Mouse (Mus musculus): ENCODE results near the gene Olfr145. TPM values are rescaled to one million over a fixed set of nuclear protein-coding genes. Genes with fewer than 3 reads are reported as not detected.

Gene Olfr145
- polyA plus RNA-seq, 1 experiment = not detected

- no peaks in the 10 kb centered on the region for H3K4me1 ChIP-seq (ENCODE audit: control insufficient read depth, insufficient read depth, insufficient read length)
- no peak overlapping the region for H3K27ac ChIP-seq (ENCODE audit: insufficient read depth, low read length)
- H3K27me3 ChIP-seq (ENCODE audit: control insufficient read depth, insufficient read depth, low read length) = no peaks in the 10 kb centered on the region
- no peak for DNase-seq (ENCODE audit: low read depth in 1 of 2, low spot score in 2 of 2)
- no peaks in the 10 kb centered on the region for H3K36me3 ChIP-seq (ENCODE audit: control insufficient read depth, insufficient read depth, low read length)
- no peak for TF ChIP-seq POLR2A (IDR thresholded peaks at IDR 0.05; ENCODE audit: low read depth, low read length)
- TF ChIP-seq CTCF (IDR thresholded peaks at IDR 0.05; ENCODE audit: extremely low read depth, insufficient read depth, insufficient read length, insufficient replicate concordance) = no peak
- H3K4me3 ChIP-seq (ENCODE audit: extremely low read depth, insufficient read depth, insufficient read length) = no peak overlapping the region
- 47% methylated on average over 2 of the region's 2 CpGs for WGBS
Observed at GRCm38 (mm10) chr9:37890960-37891359, 5.6 kb upstream of the Olfr145 start.

DNA sequence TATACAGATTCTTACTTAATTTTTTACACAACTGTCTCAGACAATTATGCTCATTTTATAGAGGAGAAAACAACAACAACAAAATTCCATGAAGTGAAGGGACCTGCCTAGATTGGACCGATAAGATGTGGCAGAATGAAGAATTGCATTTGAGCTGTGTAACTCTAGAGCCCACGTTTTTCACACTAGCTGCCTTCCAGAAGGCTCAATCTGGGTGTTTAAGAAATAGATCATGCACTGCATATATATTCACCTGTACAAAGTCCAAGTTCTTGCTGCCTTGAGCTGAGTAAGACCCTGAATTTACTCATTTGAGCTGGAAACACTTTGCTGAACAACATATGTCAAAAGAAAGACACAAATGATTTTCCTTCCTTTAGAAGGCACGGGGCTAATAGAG, 9.0 kb downstream of the Olfr145 start:
- H3K27me3 ChIP-seq (ENCODE audit: control insufficient read depth, insufficient read depth, low read length) = no peaks in the 10 kb centered on the region
- DNase-seq (ENCODE audit: low read depth in 1 of 2, low spot score in 2 of 2) = no peak
- no peaks in the 10 kb centered on the region for H3K36me3 ChIP-seq (ENCODE audit: control insufficient read depth, insufficient read depth, low read length)
- H3K4me3 ChIP-seq (ENCODE audit: extremely low read depth, insufficient read depth, insufficient read length) = no peak overlapping the region
- no peak overlapping the region for H3K27ac ChIP-seq (ENCODE audit: insufficient read depth, low read length)
- 68% methylated on average over 3 of the region's 3 CpGs for WGBS
- TF ChIP-seq CTCF (IDR thresholded peaks at IDR 0.05; ENCODE audit: extremely low read depth, insufficient read depth, insufficient read length, insufficient replicate concordance) (no peak), POLR2A (IDR thresholded peaks at IDR 0.05; ENCODE audit: low read depth, low read length) (no peak)
- H3K4me1 ChIP-seq (ENCODE audit: control insufficient read depth, insufficient read depth, insufficient read length) = no peaks in the 10 kb centered on the region

GRCm38 (mm10) chr9:37917540-37917939, 21.0 kb downstream of the Olfr145 start, which contains the start of gene Olfr878:
Gene Olfr878, plus strand, starts transcription at chr9:37917840.
- Histone ChIP-seq H3K36me3 (ENCODE audit: control insufficient read depth, insufficient read depth, low read length) (no peaks in the 10 kb centered on the region), H3K4me1 (ENCODE audit: control insufficient read depth, insufficient read depth, insufficient read length) (no peaks in the 10 kb centered on the region), H3K27ac (ENCODE audit: insufficient read depth, low read length) (no peak within 1 kb of the TSS), H3K4me3 (ENCODE audit: extremely low read depth, insufficient read depth, insufficient read length) (no peak within 1 kb of the TSS), H3K27me3 (ENCODE audit: control insufficient read depth, insufficient read depth, low read length) (no peaks in the 10 kb centered on the region)
- no peak for DNase-seq (ENCODE audit: low read depth in 1 of 2, low spot score in 2 of 2)
- TF ChIP-seq POLR2A (IDR thresholded peaks at IDR 0.05; ENCODE audit: low read depth, low read length) (no peak), CTCF (IDR thresholded peaks at IDR 0.05; ENCODE audit: extremely low read depth, insufficient read depth, insufficient read length, insufficient replicate concordance) (no peak)
- WGBS = 71% methylated on average over 2 of the region's 2 CpGs

GRCm38 (mm10) chr9:37918018-37918417, 21.5 kb downstream of the Olfr145 start:
- H3K4me3 ChIP-seq (ENCODE audit: extremely low read depth, insufficient read depth, insufficient read length) = no peak overlapping the region
- H3K27ac ChIP-seq (ENCODE audit: insufficient read depth, low read length) = no peak overlapping the region
- WGBS = 45% methylated on average over 1 of the region's 1 CpGs
- no peaks in the 10 kb centered on the region for H3K27me3 ChIP-seq (ENCODE audit: control insufficient read depth, insufficient read depth, low read length)
- no peak for DNase-seq (ENCODE audit: low read depth in 1 of 2, low spot score in 2 of 2)
- H3K4me1 ChIP-seq (ENCODE audit: control insufficient read depth, insufficient read depth, insufficient read length) = no peaks in the 10 kb centered on the region
- no peak for TF ChIP-seq CTCF (IDR thresholded peaks at IDR 0.05; ENCODE audit: extremely low read depth, insufficient read depth, insufficient read length, insufficient replicate concordance)
- no peaks in the 10 kb centered on the region for H3K36me3 ChIP-seq (ENCODE audit: control insufficient read depth, insufficient read depth, low read length)

DNA sequence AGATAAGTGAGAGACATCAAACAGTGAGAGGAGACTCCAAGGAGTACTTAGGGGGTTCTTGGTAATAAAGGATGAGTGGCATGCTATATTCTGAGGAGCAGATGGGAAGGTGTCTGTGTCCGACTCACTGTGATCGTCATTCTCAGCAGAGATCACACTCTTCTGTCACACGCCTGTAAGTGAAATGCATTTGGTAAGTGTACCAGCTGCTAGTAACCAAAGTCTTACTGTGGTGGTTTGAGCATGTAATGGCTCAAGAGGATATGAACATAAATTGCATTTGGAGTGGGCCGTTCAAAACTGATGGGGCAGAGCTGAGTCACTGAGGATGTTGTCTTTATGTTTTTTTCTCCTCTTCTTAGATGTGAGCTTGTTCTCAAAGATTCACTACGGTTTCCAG, 27.7 kb downstream of the Olfr145 start:
- TF ChIP-seq POLR2A (IDR thresholded peaks at IDR 0.05; ENCODE audit: low read depth, low read length) = no peak
- TF ChIP-seq CTCF (IDR thresholded peaks at IDR 0.05; ENCODE audit: extremely low read depth, insufficient read depth, insufficient read length, insufficient replicate concordance) = no peak
- WGBS = 80% methylated on average over 5 of the region's 5 CpGs
- no peak overlapping the region for H3K4me3 ChIP-seq (ENCODE audit: extremely low read depth, insufficient read depth, insufficient read length)
- no peak overlapping the region for H3K27ac ChIP-seq (ENCODE audit: insufficient read depth, low read length)
- H3K27me3 ChIP-seq (ENCODE audit: control insufficient read depth, insufficient read depth, low read length) = no peaks in the 10 kb centered on the region
- no peak for DNase-seq (ENCODE audit: low read depth in 1 of 2, low spot score in 2 of 2)
- no peaks in the 10 kb centered on the region for H3K36me3 ChIP-seq (ENCODE audit: control insufficient read depth, insufficient read depth, low read length)
- H3K4me1 ChIP-seq (ENCODE audit: control insufficient read depth, insufficient read depth, insufficient read length) = no peaks in the 10 kb centered on the region

DNA sequence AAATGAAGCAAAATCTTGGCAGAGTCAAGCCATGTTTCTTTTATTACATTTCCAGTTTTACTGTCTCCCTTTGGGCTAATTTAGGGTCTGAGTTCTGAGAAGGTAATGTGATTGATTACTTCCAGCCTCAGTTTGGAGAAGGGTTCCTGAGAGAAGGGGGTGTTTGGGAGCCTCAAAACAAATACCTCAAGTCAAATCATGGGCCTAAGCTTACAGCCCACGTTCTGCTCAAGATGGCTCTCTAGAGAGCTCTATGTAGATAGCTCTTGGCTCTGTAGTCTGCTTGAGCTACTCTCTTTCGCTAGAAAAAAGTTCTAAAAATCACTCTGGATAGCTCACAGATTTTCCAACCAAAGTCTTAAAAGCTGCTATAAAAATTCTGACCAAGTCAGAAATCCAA, 28.9 kb downstream of the Olfr145 start:
- TF ChIP-seq CTCF (IDR thresholded peaks at IDR 0.05; ENCODE audit: extremely low read depth, insufficient read depth, insufficient read length, insufficient replicate concordance) = no peak
- no peak for TF ChIP-seq POLR2A (IDR thresholded peaks at IDR 0.05; ENCODE audit: low read depth, low read length)
- H3K27me3 ChIP-seq (ENCODE audit: control insufficient read depth, insufficient read depth, low read length) = no peaks in the 10 kb centered on the region
- WGBS = 53% methylated on average over 2 of the region's 2 CpGs
- no peaks in the 10 kb centered on the region for H3K4me1 ChIP-seq (ENCODE audit: control insufficient read depth, insufficient read depth, insufficient read length)
- no peaks in the 10 kb centered on the region for H3K36me3 ChIP-seq (ENCODE audit: control insufficient read depth, insufficient read depth, low read length)
- no peak overlapping the region for H3K27ac ChIP-seq (ENCODE audit: insufficient read depth, low read length)
- no peak for DNase-seq (ENCODE audit: low read depth in 1 of 2, low spot score in 2 of 2)
- H3K4me3 ChIP-seq (ENCODE audit: extremely low read depth, insufficient read depth, insufficient read length) = no peak overlapping the region

DNA sequence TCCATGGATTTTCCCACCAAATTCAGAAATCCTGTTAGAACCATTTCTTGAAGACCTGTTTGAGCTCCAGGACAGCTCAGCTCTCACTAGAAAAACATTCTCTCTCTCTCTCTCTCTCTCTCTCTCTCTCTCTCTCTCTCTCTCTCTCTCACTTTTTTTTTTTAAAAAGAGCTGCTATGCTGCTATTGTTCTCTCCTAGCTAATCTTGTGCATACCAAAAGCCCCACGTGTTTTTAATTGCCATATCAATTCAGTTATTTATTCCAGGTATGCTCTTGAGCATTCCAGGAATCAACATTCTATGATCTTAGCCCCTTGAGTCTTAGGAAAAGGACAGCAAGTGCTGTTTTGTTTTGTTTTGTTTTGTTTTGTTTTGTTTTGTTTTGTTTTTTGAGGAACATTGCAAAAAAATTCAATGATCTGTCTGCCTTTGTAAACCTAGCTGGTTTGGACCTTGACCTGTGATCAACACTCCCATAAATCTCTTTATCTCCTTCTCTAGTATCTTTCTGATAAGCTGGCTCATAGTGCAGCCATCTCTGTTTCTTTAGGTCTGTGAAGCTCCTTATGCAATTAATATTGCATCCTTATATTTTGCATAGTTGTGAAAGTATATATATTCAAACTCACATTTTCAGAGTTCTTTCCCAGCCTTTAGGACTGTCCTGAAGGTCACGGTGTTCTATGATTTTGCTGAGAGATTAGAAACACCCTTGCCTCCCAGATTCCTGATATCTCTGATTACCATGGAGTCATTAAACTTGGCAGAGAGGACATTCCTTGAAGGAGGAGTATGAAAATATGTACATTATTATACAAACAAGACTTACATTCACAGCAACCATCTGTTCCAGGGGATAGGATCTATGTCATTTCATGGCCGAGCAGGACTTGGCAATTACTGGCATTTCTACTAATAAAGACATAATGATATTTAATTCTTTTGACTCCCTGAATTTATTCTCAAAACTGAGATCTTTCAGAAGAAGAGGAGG, 29.8 kb downstream of the Olfr145 start:
- whole genome bisulfite sequencing = 60% methylated on average over 3 of the region's 3 CpGs
- no peak overlapping the region for H3K4me3 ChIP-seq (ENCODE audit: extremely low read depth, insufficient read depth, insufficient read length)
- TF ChIP-seq POLR2A (IDR thresholded peaks at IDR 0.05; ENCODE audit: low read depth, low read length) (no peak), CTCF (IDR thresholded peaks at IDR 0.05; ENCODE audit: extremely low read depth, insufficient read depth, insufficient read length, insufficient replicate concordance) (no peak)
- no peak overlapping the region for H3K27ac ChIP-seq (ENCODE audit: insufficient read depth, low read length)
- no peaks in the 10 kb centered on the region for H3K4me1 ChIP-seq (ENCODE audit: control insufficient read depth, insufficient read depth, insufficient read length)
- no peaks in the 10 kb centered on the region for H3K36me3 ChIP-seq (ENCODE audit: control insufficient read depth, insufficient read depth, low read length)
- DNase-seq (ENCODE audit: low read depth in 1 of 2, low spot score in 2 of 2) = no peak
- H3K27me3 ChIP-seq (ENCODE audit: control insufficient read depth, insufficient read depth, low read length) = no peaks in the 10 kb centered on the region

All from spleen, adult 2 months (tissue).